Mouse (Mus musculus) brain, embryonic 18.5 days (tissue): Measurements from ENCODE around the gene Vamp1.
"Not testable (repeated sequence)": the region's sequence is repeated elsewhere in the genome, so short reads cannot be mapped to it uniquely, and the experiment has no call there.

Source experiments
- DNase-seq: peaks from one replicate; pipeline ENCODE4 v3.0.0-alpha.2; 2012; ENCODE audit warnings: low read depth, low spot score

The Vamp1 gene

GRCm38 (mm10) chr6:125244551-125244950 is 29.2 kb downstream of the Vamp1 start:
- no peak for DNase-seq

- no peak for DNase-seq
Measured at GRCm38 (mm10) chr6:125252285-125252684, 36.9 kb downstream of the Vamp1 start.

DNA sequence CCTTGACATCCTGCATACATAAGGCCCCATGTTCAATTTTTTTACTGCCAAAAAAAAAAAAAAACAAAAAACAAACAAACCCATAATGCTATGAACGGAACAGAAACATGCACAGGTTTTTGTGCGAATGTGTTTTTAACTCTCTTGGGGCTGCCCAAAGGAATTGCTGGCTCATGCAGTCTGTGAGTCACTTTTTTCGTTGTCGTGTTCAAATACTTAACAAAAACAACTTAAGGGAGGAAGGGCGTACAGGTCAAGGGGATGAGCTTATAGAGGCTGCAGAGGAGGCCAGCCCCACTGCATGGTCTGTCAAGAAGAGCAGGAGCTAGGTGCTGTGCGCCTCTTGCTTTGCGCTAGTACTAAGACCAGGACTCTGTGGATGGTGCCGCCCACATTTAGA is 37.4 kb downstream of the Vamp1 start:
- DNase-seq = no peak

DNA sequence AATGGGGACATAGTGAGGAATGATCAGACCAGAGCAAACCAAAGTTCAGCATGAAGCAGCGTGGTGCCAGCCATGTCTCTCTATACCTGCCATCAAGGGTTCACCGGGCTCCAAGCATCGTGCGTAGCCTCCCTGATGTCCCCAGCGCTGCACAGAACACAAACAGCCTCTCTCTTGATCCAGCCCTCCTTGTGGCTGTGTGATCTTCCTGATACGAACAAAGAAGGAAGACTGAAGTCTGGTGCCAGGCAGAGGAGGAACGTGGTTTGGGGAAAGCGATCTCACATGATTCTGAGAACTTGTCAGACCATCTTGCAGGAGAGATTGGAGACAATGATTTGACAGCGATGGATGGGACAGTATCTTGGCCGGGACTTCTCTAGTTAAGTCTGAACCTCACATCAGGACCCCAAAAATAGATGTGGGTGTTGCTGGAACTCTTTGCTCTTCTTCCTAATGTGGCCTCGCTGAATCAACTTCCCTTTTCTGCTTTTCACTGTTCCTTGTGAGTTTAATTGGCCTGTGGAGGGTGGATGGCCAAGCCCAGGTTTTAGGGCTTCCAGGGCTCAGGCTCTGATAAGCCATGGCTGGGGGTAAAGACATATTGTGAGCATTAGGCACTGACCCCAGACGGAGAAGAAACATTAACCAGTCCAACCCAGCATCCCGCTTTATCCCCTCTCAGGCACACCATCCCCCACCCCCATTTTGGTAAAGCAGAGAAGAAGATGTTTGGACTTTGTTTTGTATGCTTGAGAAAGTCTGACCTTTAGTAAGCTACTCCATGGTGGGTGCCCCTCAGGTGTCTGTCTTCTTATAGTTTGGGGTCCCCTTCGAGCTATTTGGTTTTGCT is 38.7 kb downstream of the Vamp1 start:
- DNase-seq = no peak

DNA sequence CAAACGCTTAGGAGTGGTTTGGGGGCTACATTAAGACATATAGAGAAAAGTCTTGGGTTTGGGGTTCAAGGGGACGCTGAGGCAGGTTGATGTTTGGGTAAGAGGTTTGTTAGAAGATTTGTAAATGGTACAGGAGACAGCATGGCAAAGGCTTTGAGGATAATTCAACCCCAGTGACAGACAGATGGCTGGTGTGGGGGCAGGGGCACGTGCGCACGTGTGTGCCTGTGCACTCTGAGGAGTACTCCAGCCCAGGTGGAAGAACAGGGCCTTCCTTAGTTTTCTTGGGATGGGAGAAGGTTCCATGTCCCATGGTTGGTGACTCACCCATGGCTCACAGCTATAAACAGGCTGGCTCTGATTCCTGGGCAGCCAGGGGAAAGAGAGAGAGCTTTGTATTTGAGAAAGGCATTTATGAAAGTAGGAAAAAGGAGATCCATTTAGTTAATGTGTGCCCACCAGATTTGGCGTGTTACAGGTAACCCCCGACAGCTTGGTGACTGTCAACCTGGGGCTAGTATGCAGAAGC is 40.2 kb downstream of the Vamp1 start:
- no peak for DNase-seq

- DNase-seq = no peak
Measured at GRCm38 (mm10) chr6:125256222-125256966, 41.0 kb downstream of the Vamp1 start.

GRCm38 (mm10) chr6:125260006-125260555 is 44.7 kb downstream of the Vamp1 start:
- no peak for DNase-seq

GRCm38 (mm10) chr6:125264219-125264618 is 48.9 kb downstream of the Vamp1 start:
- no peak for DNase-seq

- DNase-seq = no peak
Measured at GRCm38 (mm10) chr6:125265239-125265638, 49.9 kb downstream of the Vamp1 start.

- no peak for DNase-seq
Measured at GRCm38 (mm10) chr6:125266091-125266490, 50.7 kb downstream of the Vamp1 start.

DNA sequence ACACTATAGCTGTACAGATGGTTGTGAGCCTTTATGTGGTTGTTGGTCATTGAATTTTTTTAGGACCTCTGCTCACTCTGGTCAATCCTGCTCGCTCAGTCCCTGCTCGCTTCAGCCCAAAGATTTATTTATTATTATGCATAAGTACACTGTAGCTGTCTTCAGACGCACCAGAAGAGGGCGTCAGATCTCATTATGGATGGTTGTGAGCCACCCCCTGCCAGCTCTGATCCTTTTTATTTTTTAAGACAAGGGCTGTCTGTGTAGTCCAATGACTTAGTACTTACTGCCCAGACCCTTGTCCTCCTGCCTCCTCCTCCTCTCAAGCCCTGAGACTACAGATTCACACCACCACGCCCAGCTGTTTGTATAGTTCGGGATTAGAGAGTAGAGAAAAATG is 51.2 kb downstream of the Vamp1 start:
- DNase-seq = not testable (repeated sequence)

DNA sequence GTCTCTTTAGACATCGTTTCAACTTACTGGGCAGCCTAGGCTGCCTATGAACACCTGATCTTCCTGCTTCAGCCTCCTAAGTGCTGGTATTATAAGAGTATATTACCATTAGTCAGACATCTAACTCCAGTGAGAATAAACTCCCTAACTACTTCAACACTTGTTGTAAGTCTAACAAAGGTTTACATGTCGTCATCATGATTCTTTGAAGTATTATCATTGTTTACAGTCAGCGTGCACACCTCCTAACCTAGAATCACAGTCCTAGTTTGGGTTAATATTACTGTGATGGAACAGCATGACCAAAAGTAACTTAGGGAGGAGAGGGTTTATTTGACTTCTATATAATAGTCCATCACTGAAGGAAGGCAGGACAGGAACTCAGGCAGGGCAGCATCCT is 52.1 kb downstream of the Vamp1 start:
- no peak for DNase-seq

- no peak for DNase-seq
Measured at GRCm38 (mm10) chr6:125268799-125269198, 53.4 kb downstream of the Vamp1 start.

DNA sequence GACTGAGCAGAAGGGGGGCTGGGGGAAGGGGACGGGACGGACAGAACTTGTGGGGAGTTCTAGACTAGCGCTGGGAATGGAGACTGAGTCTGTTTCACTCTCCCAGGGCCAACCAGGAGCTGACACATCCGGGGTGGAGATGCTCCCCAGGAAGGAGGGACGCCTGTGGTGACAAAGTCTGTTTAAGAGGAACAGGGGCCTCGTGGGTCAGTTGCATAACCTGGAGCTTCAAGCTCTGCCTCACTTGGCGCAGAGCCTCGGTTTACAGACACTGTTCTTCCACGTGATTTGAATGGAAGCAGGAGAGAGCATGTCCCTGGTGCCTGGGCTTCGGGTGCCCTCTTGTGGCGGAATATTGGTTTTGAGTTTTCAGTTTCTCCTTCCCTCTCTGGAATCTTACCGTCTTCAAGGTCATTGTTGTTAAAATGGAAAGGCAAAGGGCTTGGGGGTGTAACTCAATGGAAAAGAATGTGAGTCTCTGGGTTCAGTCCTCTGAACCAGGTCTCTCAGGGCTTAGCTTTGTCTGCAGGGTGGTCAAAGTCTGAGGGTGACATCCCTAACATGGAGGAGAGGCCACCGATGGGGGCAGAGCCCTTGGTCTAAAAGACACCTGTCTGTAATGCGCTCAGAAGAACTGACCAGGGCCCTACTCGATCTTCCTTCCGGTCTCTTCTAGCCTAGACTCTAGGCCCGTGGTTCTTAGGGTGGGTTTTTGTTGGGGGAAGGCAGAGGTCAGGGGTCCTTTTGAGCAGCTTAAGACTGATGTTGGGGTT is 56.3 kb downstream of the Vamp1 start:
- peak; percentile 70 for DNase-seq

- no peak for DNase-seq
Measured at GRCm38 (mm10) chr6:125272228-125272785, 57.0 kb downstream of the Vamp1 start.

DNA sequence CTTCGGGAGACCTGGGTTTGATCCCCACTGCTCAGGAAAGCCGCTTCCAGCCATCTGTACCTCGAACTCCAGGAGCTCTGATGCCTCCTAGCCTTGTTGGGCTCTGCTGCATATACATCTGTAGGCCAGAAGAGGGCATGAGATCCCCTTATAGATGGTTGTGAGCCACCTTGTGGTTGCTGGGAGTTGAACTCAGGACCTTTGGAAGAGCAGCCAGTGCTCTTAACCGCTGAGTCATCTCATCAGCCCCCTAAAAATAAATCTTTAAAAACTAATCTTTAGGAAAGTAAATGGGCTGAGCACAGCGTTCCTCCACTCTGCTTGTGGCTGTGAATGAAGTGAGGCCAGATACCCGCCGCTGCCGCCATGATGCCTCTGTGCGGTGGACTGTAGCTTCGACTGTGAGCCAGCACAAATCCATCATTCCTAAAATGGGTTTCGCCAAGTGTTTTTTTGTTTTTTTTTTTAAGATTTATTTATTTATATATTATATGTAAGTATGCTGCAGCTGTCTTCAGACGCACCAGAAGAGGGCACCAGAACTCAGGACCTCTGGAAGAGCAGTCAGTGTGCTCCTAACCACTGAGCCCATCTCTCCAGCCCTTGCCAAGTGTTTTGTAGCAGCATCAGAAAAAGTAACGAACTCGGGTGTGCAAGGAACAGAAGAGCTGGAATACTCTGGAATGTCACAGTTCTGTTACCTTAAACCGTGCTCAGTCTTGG is 59.7 kb downstream of the Vamp1 start:
- DNase-seq = peak; percentile 12

- no peak for DNase-seq
Measured at GRCm38 (mm10) chr6:125279729-125280128, 64.4 kb downstream of the Vamp1 start.

DNA sequence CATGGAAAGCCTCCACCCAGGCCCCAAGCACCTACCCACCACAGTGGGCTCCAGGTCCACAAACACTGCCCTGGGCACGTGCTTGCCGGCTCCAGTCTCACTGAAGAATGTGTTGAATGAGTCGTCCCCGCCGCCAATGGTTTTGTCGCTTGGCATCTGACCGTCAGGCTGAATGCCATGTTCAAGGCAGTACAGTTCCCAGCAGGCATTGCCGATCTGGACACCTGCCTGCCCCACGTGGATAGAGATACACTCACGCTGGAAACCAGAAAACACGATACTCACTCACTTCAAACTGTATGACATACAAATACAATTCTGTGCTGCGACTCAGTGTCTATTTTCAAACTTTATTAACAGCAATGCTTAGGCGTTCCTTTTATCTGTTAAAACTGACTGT is 67.4 kb downstream of the Vamp1 start:
- DNase-seq = not testable (repeated sequence)

DNA sequence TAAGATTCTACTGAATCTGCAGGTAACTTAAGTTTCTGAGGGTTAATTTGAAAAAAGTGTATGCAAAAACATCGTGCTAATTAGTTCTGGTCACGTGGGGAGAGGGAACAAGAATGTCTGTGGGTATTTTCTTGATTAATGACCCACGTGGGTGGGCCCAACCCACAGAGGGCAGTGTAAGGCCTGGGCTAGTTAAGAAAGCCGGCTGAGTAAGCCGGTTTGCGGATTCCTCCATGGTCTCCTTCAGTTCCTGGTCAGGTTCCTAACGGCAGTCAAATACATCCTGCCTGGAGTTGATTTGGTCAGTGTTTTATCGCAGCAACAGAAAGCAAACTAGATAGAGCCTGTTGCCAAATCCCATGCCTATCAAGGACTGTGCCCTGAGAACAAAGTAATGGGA is 68.9 kb downstream of the Vamp1 start:
- no peak for DNase-seq

GRCm38 (mm10) chr6:125284751-125285150 is 69.4 kb downstream of the Vamp1 start:
- DNase-seq = no peak

DNA sequence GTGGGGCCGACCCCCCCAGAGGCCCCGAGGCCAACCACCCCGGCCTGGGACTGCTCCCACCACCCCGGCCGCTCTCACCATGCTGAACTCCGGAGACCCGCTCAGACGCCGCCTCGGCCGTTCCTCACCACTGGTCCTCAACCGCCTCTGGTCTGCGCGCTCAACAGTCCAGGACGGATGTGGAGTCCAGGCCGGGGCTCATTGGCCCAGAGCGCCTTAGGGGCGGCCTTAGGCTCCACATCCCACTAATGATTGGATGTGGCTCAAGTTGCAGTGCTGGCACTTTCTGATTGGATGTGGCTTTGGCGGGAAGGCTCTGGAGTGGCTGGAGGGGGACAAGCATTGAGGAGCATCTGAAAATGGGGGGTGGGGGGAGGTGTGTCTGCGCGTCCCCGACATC is 70.5 kb downstream of the Vamp1 start, which contains the start of gene Tuba3a:
Tuba3a (minus strand) TSS at position 153 of the 400 bp plus-strand sequence.
- DNase-seq = no peak
